Mouse (Mus musculus) spleen, embryonic (tissue): ENCODE measurements at regions not wholly inside any gene's neighbourhood (a gene's known extent, or its start where the extent isn't known, plus 50 kb on each side); places are given as distances from the start of the nearest gene placed in this dataset.

Experiments used
- CTCF ChIA-PET: fragments of 350-600 bp; sonication (Branson Sonifier 250); formaldehyde crosslinking; loops from one replicate; lab custom pipeline; 2022; lab: Charles Lee

GRCm38 (mm10) chr2:166273312-166274015 is 118.0 kb upstream of the Sulf2 start:
- CTCF ChIA-PET = no interaction called here

- CTCF ChIA-PET = no interaction called here
Observed at GRCm38 (mm10) chr2:166272841-166273240, 117.4 kb upstream of the Sulf2 start.

- CTCF ChIA-PET = interaction anchor here (0.7 kb wide), 1 partner anchor 483 kb away, joined by 12 read pairs; no protein-coding TSS in a partner anchor
Observed at GRCm38 (mm10) chr2:166272190-166272543, 116.7 kb upstream of the Sulf2 start.

GRCm38 (mm10) chr2:166271373-166272189 is 116.1 kb upstream of the Sulf2 start:
- CTCF ChIA-PET = interaction anchor here (0.7 kb wide), 1 partner anchor 484 kb away, joined by 12 read pairs; no protein-coding TSS in a partner anchor

- CTCF ChIA-PET = no interaction called here
Observed at GRCm38 (mm10) chr2:166270007-166270406, 114.5 kb upstream of the Sulf2 start.

GRCm38 (mm10) chr2:166266915-166267314 is 111.5 kb upstream of the Sulf2 start:
- CTCF ChIA-PET = no interaction called here

- CTCF ChIA-PET = no interaction called here
Observed at GRCm38 (mm10) chr2:166266507-166266906, 111.0 kb upstream of the Sulf2 start.

GRCm38 (mm10) chr2:166264756-166265155 is 109.3 kb upstream of the Sulf2 start:
- CTCF ChIA-PET = no interaction called here

- CTCF ChIA-PET = no interaction called here
Observed at GRCm38 (mm10) chr2:166261799-166262198, 106.3 kb upstream of the Sulf2 start.

GRCm38 (mm10) chr2:166261065-166261464 is 105.6 kb upstream of the Sulf2 start:
- CTCF ChIA-PET = no interaction called here

- CTCF ChIA-PET = no interaction called here
Observed at GRCm38 (mm10) chr2:166258771-166259180, 103.3 kb upstream of the Sulf2 start.

GRCm38 (mm10) chr2:166257666-166258065 is 102.2 kb upstream of the Sulf2 start:
- CTCF ChIA-PET = interaction anchor here (0.6 kb wide), 1 partner anchor 465 kb away, joined by 3 read pairs; no protein-coding TSS in a partner anchor

GRCm38 (mm10) chr2:166256193-166256592 is 100.7 kb upstream of the Sulf2 start:
- CTCF ChIA-PET = no interaction called here

GRCm38 (mm10) chr2:166254581-166254980 is 99.1 kb upstream of the Sulf2 start:
- CTCF ChIA-PET = no interaction called here

GRCm38 (mm10) chr2:166252107-166252506 is 96.6 kb upstream of the Sulf2 start:
- CTCF ChIA-PET = no interaction called here

GRCm38 (mm10) chr2:166251421-166251820 is 96.0 kb upstream of the Sulf2 start:
- CTCF ChIA-PET = no interaction called here

- CTCF ChIA-PET = no interaction called here
Observed at GRCm38 (mm10) chr2:166250571-166250970, 95.1 kb upstream of the Sulf2 start.

GRCm38 (mm10) chr2:166249338-166249950 is 94.0 kb upstream of the Sulf2 start:
- CTCF ChIA-PET = no interaction called here

- CTCF ChIA-PET = no interaction called here
Observed at GRCm38 (mm10) chr2:166246401-166247189, 91.1 kb upstream of the Sulf2 start.

GRCm38 (mm10) chr2:166245219-166245618 is 89.8 kb upstream of the Sulf2 start:
- CTCF ChIA-PET = no interaction called here

GRCm38 (mm10) chr2:166242786-166243521 is 87.5 kb upstream of the Sulf2 start:
- CTCF ChIA-PET = no interaction called here
